Mouse (Mus musculus) frontal cortex, postnatal 36 days (tissue): ENCODE data around the gene Flrt3.
A peak's percentile ranks its signal among the peaks of the same experiment; 100 is the strongest.

Experiments used
- DNase-seq, 2 experiments: peaks; one replicate each; pipeline ENCODE4 v3.0.0; 2022; ENCODE audit warnings: low spot score in 2 of 2

Flrt3 gene

DNA sequence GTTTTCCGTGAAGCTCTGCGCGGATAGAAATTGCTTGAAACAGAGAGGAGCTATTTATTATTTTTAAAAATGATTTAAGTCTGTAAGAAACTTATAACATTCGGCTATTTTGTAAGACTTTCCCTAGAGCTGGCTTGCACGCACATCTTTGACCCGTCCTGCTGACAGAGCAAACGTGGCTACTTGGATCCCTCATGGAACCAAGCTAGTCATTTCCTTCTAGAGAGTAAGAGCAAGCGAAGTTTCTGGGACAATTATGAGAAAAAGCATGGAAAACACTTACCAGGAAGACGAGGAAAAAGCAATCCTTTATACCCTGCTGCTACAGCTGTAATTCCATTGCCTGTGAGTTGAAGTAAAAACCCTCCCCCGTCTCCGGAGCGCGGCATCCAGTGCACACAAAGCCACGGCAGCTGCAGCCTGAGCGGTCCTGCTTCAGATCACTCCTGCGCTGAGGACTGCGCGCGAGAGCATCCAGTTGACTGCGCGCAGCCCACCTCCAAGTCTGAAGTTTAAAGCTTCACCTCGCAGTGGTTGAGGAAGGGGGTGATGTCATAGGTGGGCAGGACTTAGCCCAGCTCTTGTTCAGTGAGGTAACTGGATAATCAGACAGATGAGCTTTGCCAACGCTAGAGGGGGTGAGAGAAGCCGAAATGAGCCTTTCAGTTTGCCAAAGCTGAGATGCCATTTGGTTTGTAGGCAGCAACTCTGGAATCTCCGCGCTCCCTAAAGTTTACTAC lies at the start of gene Flrt3:
Gene Flrt3, minus strand, starts transcription at position 507 of the 740 bp plus-strand sequence.
- peak; percentile 89 to 98 for DNase-seq

DNA sequence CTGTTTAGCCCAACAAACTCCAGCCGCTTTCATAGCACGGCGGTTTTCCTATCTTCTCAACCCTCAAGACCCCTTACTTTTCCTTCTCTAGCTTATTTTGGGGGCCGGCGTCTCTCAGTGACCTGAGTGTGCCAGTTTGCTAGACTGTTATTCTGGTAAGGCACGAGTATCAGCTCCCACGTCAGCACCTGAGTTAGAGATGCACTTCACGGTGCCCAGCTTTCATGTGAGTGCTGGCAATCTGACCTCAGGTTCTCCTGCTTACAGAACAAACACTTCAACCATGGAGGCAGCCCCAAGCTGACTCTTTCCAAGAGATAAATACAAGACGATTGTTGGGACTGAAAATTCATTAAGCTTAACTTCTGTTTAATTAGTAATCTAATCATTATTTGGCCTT lies 46.1 kb upstream of the Flrt3 start:
- no peak for DNase-seq

- DNase-seq = no peak
These were observed 44.6 kb upstream of the Flrt3 start for GRCm38 (mm10) chr2:140715822-140716221.

DNA sequence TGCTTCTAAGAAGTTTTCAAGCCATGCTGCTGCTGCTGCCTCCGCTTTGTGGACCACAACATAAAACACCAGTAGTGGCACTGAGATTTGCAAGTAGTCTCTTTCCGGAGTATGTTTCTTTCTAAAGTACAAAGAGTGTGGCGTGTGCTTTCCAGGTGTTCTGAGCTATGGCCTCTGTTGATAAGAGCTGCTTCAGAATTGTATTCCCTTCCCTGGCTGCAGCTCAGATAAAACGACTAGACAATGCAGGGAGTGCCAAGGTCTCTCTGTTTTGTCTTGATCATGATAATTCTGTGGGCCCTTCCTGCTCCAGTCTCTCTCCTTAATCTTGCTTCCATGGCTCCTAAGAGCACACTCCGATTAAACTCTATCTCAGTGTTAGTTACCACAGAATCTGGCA lies 36.3 kb upstream of the Flrt3 start:
- DNase-seq = no peak

DNA sequence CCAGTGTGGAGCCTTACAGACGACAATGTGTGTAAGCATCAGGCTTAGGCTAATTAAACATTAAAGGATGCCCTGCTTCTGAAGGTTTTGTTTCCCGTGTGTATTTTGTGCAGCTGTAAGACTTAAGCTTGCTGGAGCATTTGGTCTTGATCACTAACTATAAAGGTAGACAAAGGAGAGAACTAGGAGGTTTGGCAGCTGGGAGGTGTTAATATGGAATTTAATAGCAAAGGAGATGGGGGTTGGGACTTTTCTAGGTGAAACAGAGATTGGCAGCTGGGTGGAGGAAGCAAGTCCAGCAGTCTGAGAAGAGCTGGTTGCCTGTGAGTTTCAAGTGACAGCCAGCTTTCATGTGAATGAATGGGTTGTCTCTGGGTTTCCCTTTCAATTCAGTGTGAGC lies 34.0 kb upstream of the Flrt3 start:
- no peak for DNase-seq

GRCm38 (mm10) chr2:140704146-140704545 lies 32.9 kb upstream of the Flrt3 start:
- DNase-seq = no peak

GRCm38 (mm10) chr2:140703377-140703776 lies 32.1 kb upstream of the Flrt3 start:
- DNase-seq = no peak

DNA sequence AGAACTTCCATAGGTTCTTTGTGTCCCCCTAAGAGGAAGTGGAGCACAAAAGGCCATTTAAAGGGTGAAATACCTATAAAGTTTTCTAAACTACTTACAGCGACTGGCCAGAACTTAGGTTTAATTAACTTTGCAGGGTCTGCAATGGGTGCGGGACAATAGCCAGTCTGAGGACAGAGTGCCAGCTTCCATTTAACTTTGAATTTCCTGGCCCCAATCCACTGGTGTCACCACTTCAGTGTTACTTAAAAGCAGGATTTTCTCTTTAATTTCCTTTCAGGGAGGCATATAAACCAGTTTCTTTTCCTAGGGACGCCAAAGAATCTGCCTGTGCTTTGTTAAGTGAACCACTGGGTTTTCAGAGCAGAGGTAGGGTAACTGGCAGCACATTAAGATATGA lies 27.3 kb upstream of the Flrt3 start:
- DNase-seq = no peak

- no peak for DNase-seq
These were observed 22.6 kb upstream of the Flrt3 start for GRCm38 (mm10) chr2:140693845-140694244.

DNA sequence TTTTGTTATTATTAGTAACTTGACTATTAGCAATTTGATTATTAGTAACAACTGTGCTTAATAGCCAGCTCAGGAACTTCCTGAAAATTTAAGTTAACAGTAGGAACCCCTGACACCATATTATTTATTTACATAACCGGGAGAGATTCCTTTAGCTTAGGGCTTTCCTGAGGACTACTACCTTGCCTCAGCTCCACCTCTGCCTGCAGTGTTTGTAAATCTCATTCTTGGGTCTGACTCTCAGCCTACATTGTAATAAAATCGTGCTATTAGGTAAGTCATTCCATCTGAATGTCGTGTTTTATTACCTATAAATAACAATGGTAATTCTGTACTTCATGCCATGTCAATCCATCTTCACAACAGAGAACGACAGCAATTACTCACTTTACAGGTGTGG lies 21.2 kb upstream of the Flrt3 start:
- no peak for DNase-seq

- no peak for DNase-seq
These were observed 20.1 kb upstream of the Flrt3 start for GRCm38 (mm10) chr2:140691403-140691802.

DNA sequence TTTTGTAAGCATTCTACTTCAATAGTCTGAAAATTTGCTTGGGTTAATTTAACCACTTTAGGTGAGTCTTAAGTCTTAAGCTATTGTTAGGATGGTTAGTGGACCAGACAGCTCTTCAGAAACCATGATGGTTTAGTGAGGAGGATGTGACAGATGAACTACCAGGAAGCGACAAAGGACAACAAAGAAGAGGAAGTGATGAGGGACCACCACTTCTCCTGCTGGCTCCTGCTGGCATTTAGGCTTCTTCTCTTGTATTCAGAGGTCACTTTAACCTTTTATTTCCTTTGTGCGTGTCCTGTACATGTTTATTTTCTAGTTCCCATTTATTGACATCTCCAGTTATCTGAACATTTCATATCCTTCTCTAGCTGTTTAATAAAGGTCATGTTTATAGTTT lies 19.6 kb upstream of the Flrt3 start:
- no peak for DNase-seq

DNA sequence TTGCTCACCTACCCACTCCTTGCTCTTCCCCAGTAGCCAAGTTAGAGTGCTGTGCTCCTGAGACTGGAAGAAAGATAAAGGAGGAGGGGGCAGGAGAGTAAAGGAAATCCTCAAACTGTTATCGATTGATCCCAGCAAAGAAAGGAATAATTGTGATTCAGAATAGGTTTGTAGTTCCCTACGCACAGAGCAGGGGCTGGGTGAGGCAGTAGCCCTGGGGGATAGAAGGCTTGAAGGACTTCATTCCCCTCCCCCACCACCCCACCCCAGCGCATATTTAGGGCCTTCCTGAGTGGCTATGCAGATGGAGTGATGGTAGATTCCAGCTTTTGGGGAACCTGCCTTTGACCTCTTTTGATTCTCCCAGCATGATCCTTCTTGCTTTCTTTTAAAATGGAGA lies 5.5 kb upstream of the Flrt3 start:
- DNase-seq = no peak

- no peak for DNase-seq
These were observed 2.2 kb upstream of the Flrt3 start for GRCm38 (mm10) chr2:140673466-140673865.

- DNase-seq = peak; percentile 67 to 80
These were observed 812 bp downstream of the Flrt3 start for GRCm38 (mm10) chr2:140670457-140670856.

DNA sequence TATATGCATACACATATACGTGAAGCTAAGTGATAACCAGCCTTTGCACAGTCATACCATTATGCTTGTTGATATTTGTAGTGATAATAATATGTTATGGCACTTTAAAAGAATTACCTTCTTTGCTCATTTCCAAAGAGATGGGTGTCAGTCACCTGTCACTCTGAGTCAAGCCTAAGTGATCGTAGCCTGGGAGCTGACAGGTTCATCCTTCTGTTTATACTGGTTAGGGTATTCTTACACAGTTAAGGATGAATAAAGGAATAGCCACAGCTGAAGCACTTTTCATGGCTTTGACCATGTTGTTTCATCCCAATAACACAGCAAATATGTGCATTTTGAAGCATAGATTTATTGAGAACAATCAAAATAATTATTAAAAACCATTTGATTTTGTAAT lies 1.5 kb downstream of the Flrt3 start:
- no peak for DNase-seq

DNA sequence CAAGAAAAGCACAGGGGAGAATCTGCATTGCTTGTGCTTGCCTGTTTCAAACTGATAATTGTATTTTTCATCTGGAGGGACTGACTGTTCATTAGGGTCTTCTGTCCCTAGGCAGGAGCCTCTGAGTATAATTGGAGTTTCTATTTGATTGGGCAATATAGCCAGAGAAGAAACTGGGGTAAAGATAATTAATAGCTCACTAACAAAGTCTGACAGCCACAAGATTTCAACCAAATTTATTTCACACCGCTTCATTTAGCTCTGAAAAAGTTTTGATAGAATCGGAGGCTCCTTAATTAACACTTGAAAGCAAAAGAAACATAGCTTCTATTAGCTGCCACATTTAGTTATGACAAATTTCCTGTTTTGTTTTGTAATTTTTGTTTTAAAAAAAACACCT lies 2.2 kb downstream of the Flrt3 start:
- no peak for DNase-seq

GRCm38 (mm10) chr2:140668311-140668710 lies 3.0 kb downstream of the Flrt3 start:
- peak; percentile 73 to 88 for DNase-seq

- no peak for DNase-seq
These were observed 3.8 kb downstream of the Flrt3 start for GRCm38 (mm10) chr2:140667261-140668047.

- DNase-seq = no peak
These were observed 4.4 kb downstream of the Flrt3 start for GRCm38 (mm10) chr2:140666846-140667245.

- no peak for DNase-seq
These were observed 6.9 kb downstream of the Flrt3 start for GRCm38 (mm10) chr2:140664381-140664780.

- no peak for DNase-seq
These were observed 8.6 kb downstream of the Flrt3 start for GRCm38 (mm10) chr2:140662673-140663072.

GRCm38 (mm10) chr2:140653978-140654377 lies 17.3 kb downstream of the Flrt3 start:
- DNase-seq = no peak
